ENCODE assay signal across 31 mouse cellular contexts in genomic region chr10:127160728-127161127, GRCm38 (mm10).
"Had no signal": no experiment of that assay in that cellular context is flagged by ENCODE, and none has a peak within 500 bp of the region (broad histone marks: within the 10 kb centered on the region; RNA-seq: fewer than 3 reads in every experiment).

No protein-coding gene starts in this region.

- H3K4me3 ChIP-seq: heart, embryonic 10.5 days; heart, embryonic 12.5 days; heart, embryonic 13.5 days; heart, embryonic 15.5 days; hindbrain, embryonic 10.5 days; hindbrain, embryonic 12.5 days; hindbrain, embryonic 13.5 days; hindbrain, embryonic 15.5 days; intestine, embryonic 15.5 days; kidney, embryonic 15.5 days; left cerebral cortex, adult 2 months had no signal

- H3K36me3 ChIP-seq: heart, embryonic 10.5 days; heart, embryonic 12.5 days; heart, embryonic 13.5 days; heart, embryonic 15.5 days; hindbrain, embryonic 10.5 days; hindbrain, embryonic 12.5 days; hindbrain, embryonic 13.5 days; hindbrain, embryonic 15.5 days; intestine, embryonic 15.5 days; kidney, embryonic 15.5 days had no signal

- H3K27ac ChIP-seq: heart, embryonic 10.5 days; heart, embryonic 13.5 days; heart, embryonic 15.5 days; hindbrain, embryonic 10.5 days; hindbrain, embryonic 12.5 days; hindbrain, embryonic 13.5 days; hindbrain, embryonic 14.5 days; hindbrain, embryonic 15.5 days; hindbrain, postnatal 0 days; intestine, embryonic 15.5 days; kidney, embryonic 15.5 days; kidney, postnatal 0 days; left cerebral cortex, adult 2 months had no signal

- H3K9ac ChIP-seq: heart, embryonic 12.5 days; heart, embryonic 13.5 days; heart, embryonic 15.5 days; hindbrain, embryonic 12.5 days; hindbrain, embryonic 13.5 days; hindbrain, embryonic 14.5 days; hindbrain, embryonic 15.5 days; intestine, embryonic 15.5 days; kidney, embryonic 15.5 days had no signal

- H3K9me3 ChIP-seq: heart, embryonic 10.5 days; heart, embryonic 12.5 days; heart, embryonic 13.5 days; heart, embryonic 15.5 days; hindbrain, embryonic 10.5 days; hindbrain, embryonic 12.5 days; hindbrain, embryonic 13.5 days; hindbrain, embryonic 15.5 days; intestine, embryonic 15.5 days; kidney, embryonic 15.5 days had no signal

- ATAC-seq: hindbrain, embryonic 16.5 days; hindbrain, postnatal 0 days; inflammation-experienced regulatory T-cells, adult 6 months; intestine, embryonic 15.5 days; intestine, embryonic 16.5 days; intestine, postnatal 0 days had no signal

- H3K27me3 ChIP-seq: hindbrain, embryonic 15.5 days had no signal

- H3K4me2 ChIP-seq: heart, embryonic 11.5 days; heart, embryonic 12.5 days; heart, embryonic 13.5 days; heart, embryonic 15.5 days; hindbrain, embryonic 12.5 days; hindbrain, embryonic 13.5 days; hindbrain, embryonic 14.5 days; hindbrain, embryonic 15.5 days; intestine, embryonic 15.5 days; kidney, embryonic 15.5 days had no signal

- DNase-seq: heart, postnatal 10 days; heart, postnatal 14 days; heart, postnatal 36 days; heart, postnatal 4 days; kidney, adult 11 months; kidney, adult 18-20 months; kidney, adult 8-10 months; kidney, postnatal 10 days; kidney, postnatal 14 days; kidney, postnatal 25 days; kidney, postnatal 36 days; kidney, postnatal 4 days had no signal
